Mouse (Mus musculus) midbrain, embryonic 10.5 days (tissue): ENCODE results near the gene Jph2. TPM values are rescaled to one million over a fixed set of nuclear protein-coding genes. Genes with fewer than 3 reads are reported as not detected.

Experiments
- DNase-seq: peaks from one replicate; pipeline ENCODE4 v3.0.0-alpha.2; 2017; ENCODE audit warnings: low spot score
- H3K27ac ChIP-seq: fragments of 300-500 bp; sonication (generic); replicated peaks from 2 replicates; pipeline ENCODE4 v1.5.1; 2016; ENCODE audit warnings: mild to moderate bottlenecking
- H3K27me3 ChIP-seq: fragments of 300-500 bp; sonication (generic); 2 replicates; pipeline ENCODE4 v1.6.1; 2016; ENCODE audit warnings: low read depth, mild to moderate bottlenecking; ENCODE audit not compliant: poor library complexity, severe bottlenecking
- H3K36me3 ChIP-seq: fragments of 300-500 bp; sonication (generic); 2 replicates; pipeline ENCODE4 v1.6.1; 2016; ENCODE audit warnings: mild to moderate bottlenecking, moderate library complexity
- H3K4me1 ChIP-seq: fragments of 300-500 bp; sonication (generic); 2 replicates; pipeline ENCODE4 v1.6.1; 2016
- H3K4me3 ChIP-seq: fragments of 300-500 bp; sonication (generic); 2 replicates; pipeline ENCODE4 v1.5.1; 2016; ENCODE audit warnings: mild to moderate bottlenecking, moderate library complexity
- H3K9me3 ChIP-seq: fragments of 300-500 bp; sonication (generic); replicated peaks from 2 replicates; pipeline ENCODE4 v1.6.1; 2016; ENCODE audit warnings: mild to moderate bottlenecking
- WGBS: fragments of 180-500 bp; shearing (Covaris S2); methylation state at CpG from one replicate; pipeline ENCODE4 v1.1.7; 2016; 5-methylcytosine and 5-hydroxymethylcytosine counted together
- polyA plus RNA-seq: library from polyadenylated mRNA; unstranded; fragments of >200 nt; fragmentation: Nextera tagmentation; extraction: Ambion mirVana; gene quantifications from 2 replicates; pipeline ENCODE4 v1.2.1, GENCODE M21; 2016

Gene Jph2
- polyA plus RNA-seq, 1 experiment from 2014 or later, result 0.59 TPM

- Histone ChIP-seq H3K4me3 (no peak overlapping the region), H3K27me3 (no peaks in the 10 kb centered on the region), H3K4me1 (peaks cover 19% of the 10 kb centered on the region), H3K9me3 (no peaks in the 10 kb centered on the region), H3K36me3 (peaks cover 17% of the 10 kb centered on the region), H3K27ac (no peak overlapping the region)
- peak; percentile 78 for DNase-seq
- 18% methylated on average over 8 of the region's 8 CpGs for WGBS
Measured at GRCm38 (mm10) chr2:163401221-163401620, 3.4 kb upstream of the Jph2 start.

GRCm38 (mm10) chr2:163399222-163399621, 1.4 kb upstream of the Jph2 start:
- peaks cover 3% of the 10 kb centered on the region; the same call in 1 of the 2 replicates for H3K36me3 ChIP-seq
- no peak overlapping the region for H3K27ac ChIP-seq
- no peak for DNase-seq
- 84% methylated on average over 8 of the region's 8 CpGs for WGBS
- H3K27me3 ChIP-seq, result no peaks in the 10 kb centered on the region
- no peak overlapping the region for H3K4me3 ChIP-seq
- H3K9me3 ChIP-seq, result no peaks in the 10 kb centered on the region
- H3K4me1 ChIP-seq, result peaks cover 19% of the 10 kb centered on the region

- H3K27ac ChIP-seq, result no peak overlapping the region
- H3K9me3 ChIP-seq, result no peaks in the 10 kb centered on the region
- H3K4me1 ChIP-seq, result peaks cover 19% of the 10 kb centered on the region
- H3K27me3 ChIP-seq, result no peaks in the 10 kb centered on the region
- WGBS, result 89% methylated on average over 4 of the region's 4 CpGs
- no peak overlapping the region for H3K4me3 ChIP-seq
- DNase-seq, result no peak
- no peaks in the 10 kb centered on the region for H3K36me3 ChIP-seq
Measured at GRCm38 (mm10) chr2:163398770-163399169, 977 bp upstream of the Jph2 start.

- Histone ChIP-seq H3K4me1 (peaks cover 19% of the 10 kb centered on the region), H3K9me3 (no peaks in the 10 kb centered on the region), H3K36me3 (no peaks in the 10 kb centered on the region), H3K27ac (no peak overlapping the region), H3K27me3 (no peaks in the 10 kb centered on the region), H3K4me3 (no peak overlapping the region)
- WGBS, result 95% methylated on average over 19 of the region's 19 CpGs
- DNase-seq, result no peak
Measured at GRCm38 (mm10) chr2:163397071-163397470, 722 bp downstream of the Jph2 start.

- DNase-seq, result no peak
- no peaks in the 10 kb centered on the region for H3K27me3 ChIP-seq
Measured at GRCm38 (mm10) chr2:163394977-163395376, 2.8 kb downstream of the Jph2 start.

GRCm38 (mm10) chr2:163393976-163394375, 3.8 kb downstream of the Jph2 start:
- no peaks in the 10 kb centered on the region for H3K9me3 ChIP-seq
- WGBS, result 81% methylated on average over 6 of the region's 6 CpGs

More at GRCm38 (mm10) chr2:163394977-163395376, 2.8 kb downstream of the Jph2 start:
- Histone ChIP-seq H3K4me3 (no peak overlapping the region), H3K9me3 (no peaks in the 10 kb centered on the region), H3K36me3 (no peaks in the 10 kb centered on the region), H3K27ac (no peak overlapping the region), H3K4me1 (peaks cover 19% of the 10 kb centered on the region)
- WGBS, result 83% methylated on average over 6 of the region's 6 CpGs

GRCm38 (mm10) chr2:163393241-163393640, 4.6 kb downstream of the Jph2 start:
- H3K9me3 ChIP-seq, result no peaks in the 10 kb centered on the region
- H3K36me3 ChIP-seq, result no peaks in the 10 kb centered on the region
- DNase-seq, result no peak
- 93% methylated on average over 10 of the region's 10 CpGs for WGBS
- no peak overlapping the region for H3K27ac ChIP-seq
- no peak overlapping the region for H3K4me3 ChIP-seq
- no peaks in the 10 kb centered on the region for H3K27me3 ChIP-seq
- peaks cover 14% of the 10 kb centered on the region for H3K4me1 ChIP-seq

More at GRCm38 (mm10) chr2:163393976-163394375, 3.8 kb downstream of the Jph2 start:
- no peak overlapping the region for H3K4me3 ChIP-seq
- H3K4me1 ChIP-seq, result peaks cover 19% of the 10 kb centered on the region
- H3K27me3 ChIP-seq, result no peaks in the 10 kb centered on the region
- no peak overlapping the region for H3K27ac ChIP-seq
- DNase-seq, result no peak
- H3K36me3 ChIP-seq, result no peaks in the 10 kb centered on the region

GRCm38 (mm10) chr2:163392436-163392835, 5.4 kb downstream of the Jph2 start:
- no peaks in the 10 kb centered on the region for H3K36me3 ChIP-seq
- H3K27me3 ChIP-seq, result no peaks in the 10 kb centered on the region
- H3K27ac ChIP-seq, result no peak overlapping the region
- no peak for DNase-seq
- no peak overlapping the region for H3K4me3 ChIP-seq
- H3K4me1 ChIP-seq, result peaks cover 6% of the 10 kb centered on the region
- WGBS, result 88% methylated on average over 6 of the region's 6 CpGs
- H3K9me3 ChIP-seq, result no peaks in the 10 kb centered on the region; the same call in 1 of the 2 replicates

- no peak for DNase-seq
- Histone ChIP-seq H3K36me3 (no peaks in the 10 kb centered on the region), H3K4me3 (no peak overlapping the region), H3K27me3 (no peaks in the 10 kb centered on the region), H3K4me1 (peaks cover 7% of the 10 kb centered on the region; the same call in 1 of the 2 replicates), H3K27ac (no peak overlapping the region), H3K9me3 (no peaks in the 10 kb centered on the region; the same call in 1 of the 2 replicates)
- WGBS, result 81% methylated on average over 15 of the region's 15 CpGs
Measured at GRCm38 (mm10) chr2:163386423-163387190, 11.2 kb downstream of the Jph2 start.

GRCm38 (mm10) chr2:163385126-163385525, 12.7 kb downstream of the Jph2 start:
- WGBS, result 83% methylated on average over 6 of the region's 6 CpGs
- Histone ChIP-seq H3K9me3 (no peaks in the 10 kb centered on the region; the same call in 1 of the 2 replicates), H3K27me3 (no peaks in the 10 kb centered on the region), H3K36me3 (no peaks in the 10 kb centered on the region), H3K4me3 (no peak overlapping the region), H3K27ac (no peak overlapping the region), H3K4me1 (peaks cover 7% of the 10 kb centered on the region; the same call in 1 of the 2 replicates)
- DNase-seq, result no peak

- no peak for DNase-seq
- H3K27ac ChIP-seq, result no peak overlapping the region
- no peaks in the 10 kb centered on the region; the same call in 1 of the 2 replicates for H3K4me1 ChIP-seq
- H3K36me3 ChIP-seq, result no peaks in the 10 kb centered on the region
- WGBS, result 88% methylated on average over 8 of the region's 8 CpGs
- H3K27me3 ChIP-seq, result peaks cover 11% of the 10 kb centered on the region
- no peaks in the 10 kb centered on the region for H3K9me3 ChIP-seq
- no peak overlapping the region for H3K4me3 ChIP-seq
Measured at GRCm38 (mm10) chr2:163381246-163381645, 16.5 kb downstream of the Jph2 start.

- H3K36me3 ChIP-seq, result no peaks in the 10 kb centered on the region
- peaks cover 30% of the 10 kb centered on the region for H3K27me3 ChIP-seq
- H3K27ac ChIP-seq, result no peak overlapping the region
- no peak for DNase-seq
- WGBS, result 80% methylated on average over 5 of the region's 5 CpGs
- H3K4me3 ChIP-seq, result no peak overlapping the region
- H3K9me3 ChIP-seq, result 0 out of 2 replicates have a peak, but pooled peaks cover 6% of the 10 kb centered on the region
- H3K4me1 ChIP-seq, result peaks cover 4% of the 10 kb centered on the region
Measured at GRCm38 (mm10) chr2:163379366-163379765, 18.4 kb downstream of the Jph2 start.

- Histone ChIP-seq H3K36me3 (no peaks in the 10 kb centered on the region), H3K9me3 (0 out of 2 replicates have a peak, but pooled peaks cover 6% of the 10 kb centered on the region), H3K27me3 (peaks cover 39% of the 10 kb centered on the region), H3K4me1 (peaks cover 4% of the 10 kb centered on the region), H3K4me3 (no peak overlapping the region), H3K27ac (no peak overlapping the region)
- no peak for DNase-seq
- 45% methylated on average over 33 of the region's 33 CpGs for WGBS
Measured at GRCm38 (mm10) chr2:163376082-163376481, 21.7 kb downstream of the Jph2 start.
